Mouse (Mus musculus) kidney, adult 2 months (tissue): ENCODE measurements around the gene Rnf169.

Experiments
- CTCF ChIP-seq: fragments of 200-500 bp; conservative IDR thresholded peaks from 2 replicates; pipeline ENCODE4 v1.5.1; 2011; ENCODE audit warnings: low read depth, mild to moderate bottlenecking, control low read depth, low read length, moderate library complexity, mixed read lengths; ENCODE audit not compliant: insufficient read depth, insufficient read length
- POLR2A ChIP-seq: fragments of 200-500 bp; IDR thresholded peaks from one replicate; pipeline ENCODE4 v1.6.1; 2011; ENCODE audit warnings: low read depth, low read length, control low read depth

- TF ChIP-seq CTCF, result no peak
- no peak for TF ChIP-seq POLR2A
Observed at GRCm38 (mm10) chr7:99956095-99956494, 24.2 kb downstream of the Rnf169 start.
